Mouse (Mus musculus): ENCODE results near the gene Lrba.

DNA sequence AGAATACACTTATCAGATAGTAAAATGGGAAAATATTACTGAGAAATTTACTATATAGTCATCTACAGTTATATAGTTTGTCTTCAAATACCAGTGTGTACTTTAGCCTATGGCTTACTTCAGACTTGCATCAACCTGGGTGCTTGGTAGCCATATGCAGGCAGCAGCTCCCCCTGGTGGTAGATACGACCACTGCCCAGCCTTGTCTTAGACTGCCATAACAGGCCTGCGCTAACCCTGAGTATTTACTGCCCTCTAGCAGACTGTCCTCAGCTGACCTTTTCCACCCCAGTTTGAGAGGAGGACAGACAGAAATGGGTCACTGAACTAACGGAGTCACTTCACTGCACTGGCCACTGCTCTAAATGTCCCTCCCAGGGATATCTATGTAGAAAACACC, 588.2 kb downstream of the Lrba start:
- TF ChIP-seq POLR2A (IDR thresholded peaks at IDR 0.05; ENCODE audit: insufficient read length, low read depth) (no peak), CEBPB (IDR thresholded peaks at IDR 0.05; ENCODE audit: insufficient read depth, poor library complexity, severe bottlenecking) (0 out of 2 replicates have a peak, but pooled peaks have one; percentile 34), TCF12 (IDR thresholded peaks at IDR 0.05; ENCODE audit: insufficient read depth, poor library complexity, severe bottlenecking) (no peak), E2F4 (IDR thresholded peaks at IDR 0.05; ENCODE audit: insufficient read depth) (no peak), MYOG (IDR thresholded peaks at IDR 0.05; ENCODE audit: control insufficient read depth in 1 of 3, insufficient read depth in 1 of 3, insufficient read length in 2 of 3, low read depth in 2 of 3) (no peak), REST (IDR thresholded peaks at IDR 0.05; ENCODE audit: insufficient read depth, insufficient read length) (no peak), POLR2AphosphoS2 (IDR thresholded peaks at IDR 0.05; ENCODE audit: insufficient read length, low read depth) (no peak), MAX (IDR thresholded peaks at IDR 0.05; ENCODE audit: low read depth) (no peak), USF1 (IDR thresholded peaks at IDR 0.05; ENCODE audit: low read depth) (no peak), TCF3 (IDR thresholded peaks at IDR 0.05; ENCODE audit: insufficient read length, low read depth) (no peak), MYOD1 (IDR thresholded peaks at IDR 0.05; ENCODE audit: control insufficient read depth in 1 of 3, insufficient read length in 2 of 3, low read depth in 2 of 3) (no peak), SRF (IDR thresholded peaks at IDR 0.05; ENCODE audit: control insufficient read depth, insufficient read length, low read depth) (no peak)
